Mouse (Mus musculus) brain, embryonic 14.5 days (tissue): Measurements from ENCODE around the gene Ccdc38. TPM values are rescaled to one million over a fixed set of nuclear protein-coding genes. Genes with fewer than 3 reads are reported as not detected.
"Not testable (repeated sequence)": the region's sequence is repeated elsewhere in the genome, so short reads cannot be mapped to it uniquely, and the experiment has no call there.

Experiments used
- DNase-seq: peaks from one replicate; pipeline ENCODE4 v3.0.0-alpha.2; 2011; ENCODE audit warnings: low read depth
- CTCF ChIP-seq: fragments of 200-500 bp; IDR thresholded peaks from 2 replicates; pipeline ENCODE4 v1.5.1; 2012; ENCODE audit warnings: inconsistent platforms, mild to moderate bottlenecking, moderate library complexity, borderline replicate concordance; ENCODE audit not compliant: insufficient read depth, insufficient read length; ENCODE audit errors: extremely low read depth
- POLR2A ChIP-seq: fragments of 200-500 bp; IDR thresholded peaks from 2 replicates; pipeline ENCODE4 v1.6.1; 2012; ENCODE audit warnings: mild to moderate bottlenecking, inconsistent platforms, borderline replicate concordance; ENCODE audit not compliant: poor library complexity, insufficient read depth, insufficient read length, severe bottlenecking; ENCODE audit errors: extremely low read depth
- polyA plus RNA-seq: library from polyadenylated mRNA; depleted of rRNA; stranded (reverse); fragments of >200 nt; gene quantifications from 2 replicates; pipeline ENCODE4 v1.2.3, GENCODE M21; 2012

The Ccdc38 gene
- polyA plus RNA-seq, 1 experiment, result 0.15 TPM

DNA sequence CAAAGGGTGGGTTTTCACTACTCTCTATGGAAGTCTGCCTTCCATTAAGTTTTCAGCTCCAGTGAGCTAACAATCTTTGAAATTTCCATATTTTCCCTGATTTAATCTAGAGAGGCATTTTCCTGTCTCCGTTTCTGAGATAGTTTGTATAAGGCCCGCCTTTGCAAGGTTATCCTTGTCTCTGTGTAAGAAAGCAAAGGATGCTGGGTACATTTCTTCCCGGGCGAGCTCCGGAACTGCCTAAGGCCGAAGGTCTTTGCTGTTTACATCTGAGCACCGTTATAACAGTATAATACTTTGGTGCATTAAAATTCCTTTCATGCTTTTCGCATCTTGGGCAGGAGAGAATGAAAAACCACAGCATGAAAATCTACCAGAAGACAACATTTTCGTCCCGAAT, 9.4 kb downstream of the Ccdc38 start:
- no peak for DNase-seq
- no peak for TF ChIP-seq CTCF
- no peak for TF ChIP-seq POLR2A

DNA sequence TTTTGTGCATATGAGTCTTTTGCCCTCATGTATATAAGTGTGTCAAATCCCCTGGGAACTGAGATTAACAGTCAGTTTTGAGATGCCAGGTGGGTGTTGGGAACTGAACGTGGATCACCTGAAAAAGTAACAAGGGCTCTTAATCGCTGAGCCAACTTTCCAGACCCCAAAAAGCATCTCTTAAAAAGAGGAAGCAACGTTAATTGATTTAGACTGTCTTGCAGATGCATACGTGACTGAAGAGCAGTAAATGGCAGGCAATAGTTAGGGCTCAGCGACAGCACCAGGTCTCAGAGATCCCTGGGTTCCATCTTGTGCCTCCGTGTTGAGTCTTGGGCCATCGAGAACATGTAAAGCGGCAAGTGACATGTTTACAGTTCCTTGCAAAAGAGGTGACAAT, 12.2 kb downstream of the Ccdc38 start:
- DNase-seq, result no peak
- no peak for TF ChIP-seq CTCF
- no peak for TF ChIP-seq POLR2A

GRCm38 (mm10) chr10:93557971-93558370, 17.5 kb downstream of the Ccdc38 start:
- not testable (repeated sequence) for DNase-seq

- TF ChIP-seq CTCF, result no peak
- no peak for TF ChIP-seq POLR2A
- no peak for DNase-seq
These were observed 19.4 kb downstream of the Ccdc38 start for GRCm38 (mm10) chr10:93559786-93560185.

GRCm38 (mm10) chr10:93564518-93565090, 24.2 kb downstream of the Ccdc38 start:
- DNase-seq, result no peak

GRCm38 (mm10) chr10:93567066-93567465, 26.6 kb downstream of the Ccdc38 start:
- no peak for DNase-seq
- TF ChIP-seq CTCF, result no peak
- no peak for TF ChIP-seq POLR2A

More at GRCm38 (mm10) chr10:93564518-93565090, 24.2 kb downstream of the Ccdc38 start:
- TF ChIP-seq CTCF (no peak), POLR2A (no peak)

GRCm38 (mm10) chr10:93567841-93568566, 27.6 kb downstream of the Ccdc38 start:
- DNase-seq, result no peak
- TF ChIP-seq POLR2A (no peak), CTCF (no peak)

- no peak for DNase-seq
- no peak for TF ChIP-seq CTCF
- TF ChIP-seq POLR2A, result no peak
These were observed 28.2 kb downstream of the Ccdc38 start for GRCm38 (mm10) chr10:93568671-93569070.

- no peak for DNase-seq
These were observed 31.8 kb downstream of the Ccdc38 start for GRCm38 (mm10) chr10:93572209-93572608.

GRCm38 (mm10) chr10:93574966-93575365, 34.5 kb downstream of the Ccdc38 start:
- no peak for DNase-seq
- no peak for TF ChIP-seq POLR2A
- TF ChIP-seq CTCF, result no peak

More at GRCm38 (mm10) chr10:93572209-93572608, 31.8 kb downstream of the Ccdc38 start:
- TF ChIP-seq CTCF (no peak), POLR2A (no peak)

DNA sequence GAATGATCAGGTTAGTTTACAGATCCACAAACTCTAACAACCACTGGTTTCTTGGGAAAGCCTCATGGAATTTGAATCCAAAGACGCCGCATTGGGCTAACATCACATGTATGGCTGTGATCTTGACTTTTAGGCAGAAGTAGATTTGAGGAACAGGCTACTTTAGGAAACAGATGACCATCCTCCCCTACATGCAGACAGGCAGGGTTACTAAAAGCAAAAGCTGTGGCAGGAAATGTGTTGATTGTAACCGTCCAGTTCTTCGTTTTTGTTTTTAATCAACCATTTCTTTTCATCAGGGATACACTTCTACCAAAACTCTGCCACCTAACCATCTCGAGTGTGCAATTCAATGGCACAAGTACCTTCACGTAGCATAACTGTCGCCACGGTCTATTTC, 35.5 kb downstream of the Ccdc38 start:
- TF ChIP-seq POLR2A, result no peak
- no peak for TF ChIP-seq CTCF
- DNase-seq, result no peak

- peak; percentile 90 for DNase-seq
- no peak for TF ChIP-seq POLR2A
- peak; percentile 80 for TF ChIP-seq CTCF
These were observed 36.9 kb downstream of the Ccdc38 start for GRCm38 (mm10) chr10:93577271-93577886.

- DNase-seq, result peak; percentile 68
- TF ChIP-seq POLR2A (no peak), CTCF (no peak)
These were observed 48.4 kb downstream of the Ccdc38 start for GRCm38 (mm10) chr10:93588796-93589195.
